Mouse (Mus musculus) liver, postnatal 0 days (tissue): Measurements from ENCODE around the gene Fahd1. TPM values are rescaled to one million over a fixed set of nuclear protein-coding genes. Genes with fewer than 3 reads are reported as not detected.

Experiments used
- ATAC-seq: fragments of 200-750 bp; cut with Nextera tagmentation; 2 replicates; pipeline ENCODE4 v1.8.0; 2017; ENCODE audit warnings: mild to moderate bottlenecking, moderate library complexity
- DNase-seq: peaks from one replicate; pipeline ENCODE4 v3.0.0-alpha.2; 2016
- H3K27ac ChIP-seq: fragments of 300-500 bp; sonication (generic); 2 replicates; pipeline ENCODE4 v1.5.1; 2014; ENCODE audit warnings: antibody characterized with exemption, moderate library complexity, mild to moderate bottlenecking, low read depth
- H3K27me3 ChIP-seq: fragments of 300-500 bp; sonication (generic); 2 replicates; pipeline ENCODE4 v1.6.1; 2014; ENCODE audit warnings: low read length, control low read depth, mixed read lengths; ENCODE audit not compliant: insufficient read depth
- H3K36me3 ChIP-seq: fragments of 300-500 bp; sonication (generic); replicated peaks from 2 replicates; pipeline ENCODE4 v1.6.1; 2014; ENCODE audit warnings: mild to moderate bottlenecking, control low read depth, low read length, moderate library complexity, mixed read lengths; ENCODE audit not compliant: insufficient read depth
- H3K4me1 ChIP-seq: fragments of 300-500 bp; sonication (generic); 2 replicates; pipeline ENCODE4 v1.6.1; 2014; ENCODE audit warnings: antibody characterized with exemption, mild to moderate bottlenecking, control low read depth; ENCODE audit not compliant: insufficient read depth
- H3K4me2 ChIP-seq: fragments of 300-500 bp; sonication (generic); 2 replicates; pipeline ENCODE4 v1.6.1; 2014; ENCODE audit warnings: low read depth, mild to moderate bottlenecking, low read length, moderate library complexity, mixed read lengths
- H3K4me3 ChIP-seq: fragments of 300-500 bp; sonication (generic); 2 replicates; pipeline ENCODE4 v1.5.1; 2014; ENCODE audit warnings: low read depth, low read length
- H3K9ac ChIP-seq: fragments of 300-500 bp; sonication (generic); replicated peaks from 2 replicates; pipeline ENCODE4 v1.6.1; 2014; ENCODE audit warnings: mild to moderate bottlenecking, moderate library complexity
- H3K9me3 ChIP-seq: fragments of 300-500 bp; sonication (generic); 2 replicates; pipeline ENCODE4 v1.6.1; 2016; ENCODE audit warnings: mild to moderate bottlenecking, control low read depth, low read length, mixed read lengths
- CTCF ChIP-seq: sonication (generic); IDR thresholded peaks from 2 replicates; pipeline ENCODE4 v1.5.1; 2016; ENCODE audit warnings: antibody characterized with exemption, low read depth
- EP300 ChIP-seq: IDR thresholded peaks from 2 replicates; pipeline ENCODE4 v1.6.1; 2016; ENCODE audit warnings: antibody characterized with exemption, low read depth, mild to moderate bottlenecking
- WGBS: fragments of 180-500 bp; shearing (Covaris S2); extraction: QIAGEN DNeasy Blood & Tissue Kit; methylation state at CpG from one replicate; pipeline ENCODE4 v1.1.7; 2014; ENCODE audit not compliant: insufficient replicate concordance; 5-methylcytosine and 5-hydroxymethylcytosine counted together
- polyA plus RNA-seq: library from polyadenylated mRNA; unstranded; fragments of >200 nt; fragmentation: Nextera tagmentation; extraction: Ambion mirVana; gene quantifications from 2 replicates; pipeline ENCODE4 v1.2.1, GENCODE M21; 2015

Fahd1 gene
- polyA plus RNA-seq, 1 experiment from 2014 or later = 84.9 TPM

GRCm38 (mm10) chr17:24885356-24886133, 35.4 kb upstream of the Fahd1 start:
- H3K4me2 ChIP-seq = peak overlapping the region; percentile 95
- H3K9me3 ChIP-seq = no peaks in the 10 kb centered on the region
- peak overlapping the region; percentile 98 for H3K4me3 ChIP-seq
- WGBS = 19% methylated on average over 22 of the region's 22 CpGs
- TF ChIP-seq CTCF = no peak
- no peak for TF ChIP-seq EP300
- no peak for ATAC-seq
- H3K4me1 ChIP-seq = peaks cover 23% of the 10 kb centered on the region
- peaks cover 55% of the 10 kb centered on the region for H3K36me3 ChIP-seq
- no peak for DNase-seq
- H3K27ac ChIP-seq = peak overlapping the region; percentile 69
- peak overlapping the region; percentile 91 for H3K9ac ChIP-seq
- H3K27me3 ChIP-seq = no peaks in the 10 kb centered on the region

- Histone ChIP-seq H3K9ac (no peak overlapping the region), H3K36me3 (peaks cover 43% of the 10 kb centered on the region), H3K27me3 (no peaks in the 10 kb centered on the region), H3K27ac (no peak overlapping the region), H3K9me3 (no peaks in the 10 kb centered on the region), H3K4me3 (no peak overlapping the region), H3K4me1 (peaks cover 23% of the 10 kb centered on the region), H3K4me2 (no peak overlapping the region)
- DNase-seq (no peak), ATAC-seq (no peak)
- no peak for TF ChIP-seq EP300
- no peak for TF ChIP-seq CTCF
- 81% methylated on average over 6 of the region's 6 CpGs for WGBS
Measured at GRCm38 (mm10) chr17:24884391-24884790, 34.2 kb upstream of the Fahd1 start.

DNA sequence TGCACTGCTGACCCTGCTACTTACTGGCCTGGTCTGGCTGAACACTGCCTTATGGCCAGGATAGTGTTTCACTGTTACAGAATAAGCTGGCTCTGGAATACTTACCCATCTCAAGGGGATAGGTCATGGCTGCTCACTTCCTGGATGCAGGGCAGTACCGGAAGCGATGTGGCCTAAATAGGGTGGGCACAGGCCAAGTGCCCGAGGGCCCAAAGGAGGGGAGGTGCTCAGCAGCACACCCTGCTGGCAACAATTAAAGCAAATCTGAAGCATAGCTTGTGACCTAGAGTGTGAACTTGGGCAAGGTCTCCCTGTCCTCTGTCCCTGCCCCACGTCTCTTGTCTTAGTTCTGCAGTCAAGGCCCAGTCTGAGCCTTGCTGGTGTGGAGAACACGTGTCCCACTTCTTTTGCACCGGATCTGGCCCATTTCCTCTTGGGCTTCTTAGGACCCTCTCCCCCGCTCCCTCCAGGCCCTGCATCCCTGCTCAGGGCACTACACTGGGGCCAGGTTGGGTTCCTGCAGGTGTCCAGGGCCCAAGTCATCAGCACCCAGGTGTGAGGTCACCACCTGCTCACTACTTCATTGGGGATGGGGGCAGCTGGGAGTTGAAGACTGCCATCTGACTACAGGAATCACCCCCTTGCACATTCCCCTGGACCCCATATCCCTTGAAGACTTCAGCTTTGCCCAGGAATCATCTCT, 31.7 kb upstream of the Fahd1 start:
- no peaks in the 10 kb centered on the region for H3K9me3 ChIP-seq
- no peak overlapping the region for H3K27ac ChIP-seq
- 50% methylated on average over 7 of the region's 7 CpGs for WGBS
- no peak overlapping the region for H3K4me3 ChIP-seq
- ATAC-seq (no peak), DNase-seq (peak; percentile 50)
- peak; percentile 80 for TF ChIP-seq CTCF
- no peak for TF ChIP-seq EP300
- H3K4me2 ChIP-seq = no peak overlapping the region
- H3K36me3 ChIP-seq = peaks cover 29% of the 10 kb centered on the region
- H3K4me1 ChIP-seq = peaks cover 8% of the 10 kb centered on the region
- no peaks in the 10 kb centered on the region for H3K27me3 ChIP-seq
- H3K9ac ChIP-seq = no peak overlapping the region

GRCm38 (mm10) chr17:24878531-24878930, 28.4 kb upstream of the Fahd1 start:
- H3K9ac ChIP-seq = peak overlapping the region; percentile 68
- H3K4me3 ChIP-seq = peak overlapping the region; percentile 21
- no peaks in the 10 kb centered on the region for H3K9me3 ChIP-seq
- H3K4me2 ChIP-seq = peak overlapping the region; percentile 64
- DNase-seq (no peak), ATAC-seq (peak; percentile 60)
- WGBS = 64% methylated on average over 8 of the region's 8 CpGs
- H3K36me3 ChIP-seq = peaks cover 17% of the 10 kb centered on the region
- TF ChIP-seq EP300 (no peak), CTCF (no peak)
- no peaks in the 10 kb centered on the region for H3K27me3 ChIP-seq
- H3K4me1 ChIP-seq = peaks cover 11% of the 10 kb centered on the region; the same call in 1 of the 2 replicates
- peak overlapping the region; percentile 94 for H3K27ac ChIP-seq

DNA sequence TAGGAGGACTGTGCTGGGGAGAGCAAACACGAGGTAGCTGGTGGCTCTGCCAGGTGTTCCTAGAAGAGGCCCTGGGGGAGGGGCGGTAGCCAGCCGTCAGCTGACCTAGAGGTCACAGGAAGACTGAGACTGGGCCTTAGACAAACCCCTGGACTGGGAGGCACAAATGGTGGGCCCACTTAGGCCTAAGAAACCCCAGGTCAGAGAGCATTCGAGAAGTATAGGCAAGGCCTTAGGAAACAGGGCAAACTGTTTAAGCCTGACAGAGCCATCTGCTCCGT, 27.9 kb upstream of the Fahd1 start:
- no peaks in the 10 kb centered on the region for H3K9me3 ChIP-seq
- WGBS = 48% methylated on average over 5 of the region's 5 CpGs
- peak overlapping the region; percentile 64 for H3K4me2 ChIP-seq
- H3K27ac ChIP-seq = peak overlapping the region; percentile 94
- H3K4me1 ChIP-seq = peaks cover 11% of the 10 kb centered on the region; the same call in 1 of the 2 replicates
- ATAC-seq = peak; percentile 83
- TF ChIP-seq CTCF (no peak), EP300 (no peak)
- no peaks in the 10 kb centered on the region for H3K27me3 ChIP-seq
- H3K4me3 ChIP-seq = peak overlapping the region; percentile 21
- peak overlapping the region; percentile 68 for H3K9ac ChIP-seq
- peak; percentile 73 for DNase-seq
- H3K36me3 ChIP-seq = peaks cover 12% of the 10 kb centered on the region

DNA sequence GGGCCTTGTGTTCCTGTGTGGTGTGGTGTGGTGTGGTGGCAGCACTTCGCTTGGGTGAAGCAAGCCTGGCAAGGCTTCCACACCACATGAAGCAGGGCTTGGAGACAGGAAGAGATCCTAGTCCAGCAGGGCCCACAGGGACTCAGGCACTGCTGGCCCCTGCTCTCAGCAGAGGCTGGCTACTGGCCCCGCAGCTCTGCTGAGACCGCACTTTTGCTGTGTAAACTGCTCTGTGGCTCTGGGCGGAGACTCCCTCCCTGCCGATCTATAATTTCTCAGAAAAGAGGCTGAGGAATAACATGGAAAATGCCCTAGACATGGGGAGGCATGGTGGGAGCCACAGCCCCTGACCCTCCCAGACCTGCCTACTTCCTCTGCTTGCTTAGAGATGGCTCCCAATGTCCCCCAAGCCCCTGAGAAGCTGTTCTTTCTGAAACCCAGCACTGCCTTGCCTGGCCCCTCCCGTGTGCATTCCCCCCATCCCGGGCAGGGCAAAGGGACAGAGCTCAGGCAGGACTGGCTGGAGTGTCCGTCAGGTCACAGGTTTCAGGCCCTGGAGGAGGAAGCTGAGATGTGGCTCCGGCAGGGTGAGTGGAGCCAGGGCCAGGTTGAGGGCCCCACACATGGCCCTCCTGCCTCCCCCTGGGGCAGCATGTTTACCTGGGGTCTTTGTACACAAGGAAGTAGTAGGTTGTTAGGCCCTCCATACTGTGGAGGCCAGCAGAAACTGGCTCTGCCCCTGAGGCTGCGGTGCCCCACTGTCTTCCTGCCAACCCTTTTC, 27.4 kb upstream of the Fahd1 start:
- H3K4me3 ChIP-seq = peak overlapping the region; percentile 21
- DNase-seq (peak; percentile 53), ATAC-seq (peak; percentile 73)
- WGBS = 60% methylated on average over 10 of the region's 10 CpGs
- peak overlapping the region; percentile 68 for H3K9ac ChIP-seq
- H3K27ac ChIP-seq = peak overlapping the region; percentile 94
- peaks cover 7% of the 10 kb centered on the region for H3K36me3 ChIP-seq
- H3K4me1 ChIP-seq = peaks cover 11% of the 10 kb centered on the region; the same call in 1 of the 2 replicates
- no peaks in the 10 kb centered on the region for H3K9me3 ChIP-seq
- no peaks in the 10 kb centered on the region for H3K27me3 ChIP-seq
- peak overlapping the region; percentile 64 for H3K4me2 ChIP-seq
- no peak for TF ChIP-seq EP300
- TF ChIP-seq CTCF = no peak
